Mouse (Mus musculus): ENCODE measurements around the gene Gkap1.

Gene Gkap1

DNA sequence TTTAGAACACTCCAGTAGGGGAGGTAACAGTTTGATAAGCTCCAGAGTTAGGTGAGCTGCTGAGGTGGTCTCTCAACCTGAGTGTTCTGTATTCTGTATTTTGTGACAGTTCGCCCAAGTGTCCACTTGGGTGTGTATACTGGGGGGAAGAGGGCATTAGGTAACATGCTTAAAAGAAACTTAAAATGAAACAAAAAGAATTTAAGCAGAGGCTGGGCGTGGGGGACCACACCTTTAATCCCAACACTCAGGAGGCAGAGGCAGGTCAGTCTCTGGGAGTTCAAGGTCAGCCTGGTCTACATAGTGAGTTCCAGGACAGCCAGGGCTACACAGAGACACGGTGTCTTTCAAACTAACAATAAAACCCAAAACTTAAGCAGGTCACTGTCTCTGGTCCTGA, 5.0 kb upstream of the Gkap1 start:
- CTCF ChIA-PET = interaction anchor here in 3 of 4 experiments (0.8 to 2.6 kb wide), 5 partner anchors 8 to 309 kb away, joined by 3 to 6 read pairs (median 3); no protein-coding TSS in a partner anchor

DNA sequence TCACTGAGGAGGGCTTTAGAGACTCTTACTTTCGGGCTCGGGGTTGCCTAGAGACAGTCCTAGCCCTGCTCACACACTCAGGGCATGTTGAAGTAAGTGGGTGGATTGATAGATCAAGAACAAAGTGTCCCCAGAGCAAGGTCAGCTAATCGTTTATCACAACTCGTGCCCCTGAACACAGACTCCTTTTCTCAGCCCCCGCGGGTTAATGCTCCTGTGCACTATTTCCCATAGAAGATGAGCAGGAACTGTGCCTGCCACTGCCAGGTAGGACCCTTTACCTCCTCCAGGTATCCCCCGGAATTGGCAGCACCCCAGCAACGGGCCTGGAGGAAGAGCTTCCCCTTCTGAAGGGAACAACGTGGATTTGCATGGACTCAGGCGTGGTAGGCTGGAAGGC, 757 bp upstream of the Gkap1 start:
- CTCF ChIA-PET = interaction anchor here in 2 of 4 experiments (0.7 to 3.0 kb wide), 3 partner anchors 12 to 180 kb away, joined by 3 to 12 read pairs (median 3); no protein-coding TSS in a partner anchor
- POLR2A ChIA-PET = interaction anchor here in 3 of 4 experiments (0.7 to 2.1 kb wide), 15 partner anchors 9 to 335 kb away, joined by 3 to 9 read pairs (median 3); partner anchors contain the start of genes 2210016F16Rik (in 1 of the 3) and Hnrnpa0 (in 1 of the 3)

More for the DNA sequence above, 5.0 kb upstream of the Gkap1 start:
- POLR2A ChIA-PET = interaction anchor here in 3 of 4 experiments (0.6 to 1.3 kb wide), 8 partner anchors 8 to 330 kb away, joined by 3 to 4 read pairs (median 3); partner anchors contain the start of genes 2210016F16Rik (in 1 of the 3) and Slc28a3 (in 1 of the 3)

DNA sequence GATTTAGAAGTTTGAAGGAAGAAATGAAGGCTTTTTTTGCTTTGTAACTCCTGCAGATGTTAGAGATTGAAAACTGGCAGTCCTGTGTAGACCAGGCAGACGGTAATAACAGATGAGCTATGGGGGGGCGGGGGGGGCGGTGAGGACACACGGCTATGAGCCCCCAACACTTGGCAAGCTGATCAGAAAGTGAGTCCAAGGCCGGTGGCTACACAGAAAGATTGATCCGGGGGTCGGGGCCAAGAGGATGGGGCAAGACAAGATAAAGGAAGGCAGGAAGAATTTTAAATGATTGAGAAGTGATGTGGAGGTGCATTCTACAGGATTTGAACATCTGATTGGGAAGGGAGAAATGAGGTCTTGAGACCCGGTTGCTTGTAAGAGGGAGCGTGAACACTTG, 423 bp downstream of the Gkap1 start:
- CTCF ChIA-PET = interaction anchor here in 3 of 4 experiments (0.9 to 3.0 kb wide), 3 partner anchors 13 to 22 kb away, joined by 3 to 12 read pairs (median 3); no protein-coding TSS in a partner anchor
- POLR2A ChIA-PET = interaction anchor here in 3 of 4 experiments (0.9 to 2.1 kb wide), 13 partner anchors 9 to 129 kb away, joined by 3 to 9 read pairs (median 3); no protein-coding TSS in a partner anchor

DNA sequence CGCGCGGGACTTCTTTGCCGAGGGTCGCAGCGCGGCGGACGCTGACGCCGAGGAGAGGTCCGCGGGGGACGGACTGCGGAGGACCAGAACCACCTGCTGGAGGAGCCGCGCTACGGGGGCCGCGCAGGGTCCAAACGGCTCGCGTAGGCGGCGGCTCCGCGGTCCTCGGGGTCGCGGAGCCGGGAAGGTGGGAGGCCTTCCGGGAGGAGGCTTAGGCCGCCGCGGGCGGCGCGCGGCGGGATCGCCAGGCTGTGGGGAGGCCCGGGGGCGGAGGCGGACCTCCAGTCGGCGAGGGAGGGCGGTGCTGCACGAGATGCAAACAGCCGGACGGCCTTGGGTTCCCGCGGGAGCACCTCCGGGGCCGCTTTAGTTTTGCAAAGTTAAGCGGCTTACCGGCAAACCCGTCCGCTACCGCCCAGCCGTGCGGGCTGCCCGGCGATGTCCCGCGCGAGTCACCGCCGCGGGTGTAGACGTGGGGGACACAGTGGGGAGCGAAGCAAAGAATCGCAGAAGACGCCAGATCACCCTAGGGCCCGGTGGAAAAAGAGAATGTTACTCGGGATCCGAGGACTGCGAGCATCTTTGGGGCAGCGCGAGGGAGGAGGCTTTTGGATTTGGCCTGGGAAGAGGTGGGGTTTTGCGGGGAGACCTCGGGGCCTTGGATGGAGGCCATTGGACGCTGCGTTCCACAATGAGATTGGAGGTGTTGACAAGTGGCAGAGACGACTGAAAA, 1.1 kb downstream of the Gkap1 start:
- CTCF ChIA-PET = interaction anchor here in 1 of 4 experiments (1.7 kb wide), 1 partner anchor 21 kb away, joined by 6 read pairs; no protein-coding TSS in a partner anchor

DNA sequence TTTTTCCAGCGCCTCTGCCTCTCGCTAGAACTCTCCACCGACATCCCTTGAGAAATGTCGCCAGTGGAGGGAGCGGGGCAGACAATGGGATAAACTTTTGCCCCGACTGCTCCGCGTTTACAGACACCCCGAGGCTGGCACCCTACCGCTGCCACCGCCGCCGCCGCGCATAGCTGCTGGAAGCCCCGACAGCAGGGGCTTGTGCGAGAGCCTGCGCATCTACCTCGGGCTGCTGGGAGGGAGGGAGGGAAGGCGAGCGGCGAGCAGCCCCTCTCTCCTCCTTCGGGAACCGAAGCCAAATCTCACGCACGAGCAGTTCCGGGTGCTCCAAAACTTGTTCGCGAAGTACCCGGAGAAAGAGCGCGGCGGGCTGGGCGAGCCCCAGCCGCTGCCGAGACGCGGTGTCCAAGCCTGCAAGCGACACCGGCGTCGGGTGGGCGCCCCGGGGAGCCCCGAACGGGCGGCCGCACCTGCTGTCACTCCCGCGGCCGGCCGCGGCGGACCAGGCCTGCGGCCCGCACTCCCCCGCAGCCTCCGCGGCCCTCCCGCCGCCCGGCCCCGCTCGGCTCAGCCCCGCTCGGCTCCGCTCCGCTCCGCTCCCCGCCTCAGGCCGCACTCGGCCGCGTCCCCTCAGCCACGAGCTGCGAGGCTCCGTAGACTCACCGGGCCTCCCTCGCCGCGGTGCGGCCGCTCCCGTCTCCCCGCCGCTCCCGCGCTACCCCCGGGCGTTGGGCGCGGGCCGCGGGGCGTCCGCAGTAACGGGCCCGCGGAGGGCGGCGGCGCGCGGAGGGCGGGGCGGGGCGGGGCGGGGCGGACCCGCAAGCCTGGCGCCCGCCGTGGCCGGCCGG, 1.9 kb downstream of the Gkap1 start:
- ChIA-PET CTCF (interaction anchor here in 2 of 4 experiments (0.6 to 1.7 kb wide), 3 partner anchors 15 to 1216 kb away, joined by 3 to 10 read pairs (median 6); no protein-coding TSS in a partner anchor), POLR2A (interaction anchor here in 2 of 4 experiments (0.7 to 2.5 kb wide), 14 partner anchors 8 to 145 kb away, joined by 3 to 9 read pairs (median 3); partner anchors contain the start of genes 2210016F16Rik (in 1 of the 2), Hnrnpa0 (in 1 of the 2) and Ubqln1 (in 1 of the 2))

More for the DNA sequence above, 1.1 kb downstream of the Gkap1 start:
- POLR2A ChIA-PET = interaction anchor here in 1 of 4 experiments (1.0 kb wide), 2 partner anchors 14 to 58 kb away, joined by 3 read pairs; partner anchors contain the start of gene Ubqln1

DNA sequence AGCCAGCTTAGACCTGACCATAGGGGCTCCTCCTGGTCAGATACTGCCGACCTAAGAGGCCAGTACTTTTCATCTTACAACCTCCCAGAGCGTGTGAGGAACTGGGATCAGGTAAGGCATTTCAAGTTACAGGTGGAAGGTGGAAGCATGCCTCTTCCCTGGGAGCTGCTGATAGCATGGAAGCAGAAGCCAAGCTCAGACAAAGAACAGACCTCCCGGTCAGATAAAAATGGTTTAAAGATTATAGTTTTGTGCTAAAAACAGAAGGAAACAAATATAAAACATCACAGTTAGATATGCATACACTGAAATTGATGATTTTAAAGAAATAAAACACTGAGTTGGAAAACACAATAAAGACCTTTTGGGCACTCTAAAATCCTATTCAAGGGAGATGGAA, 8.6 kb downstream of the Gkap1 start:
- CTCF ChIA-PET = interaction anchor here in 1 of 4 experiments (1.5 kb wide), 1 partner anchor 13 kb away, joined by 5 read pairs; no protein-coding TSS in a partner anchor
- POLR2A ChIA-PET = interaction anchor here in 3 of 4 experiments (0.6 to 1.2 kb wide), 6 partner anchors 8 to 338 kb away, joined by 3 read pairs; partner anchors contain the start of gene Gkap1 (in 1 of the 3)

DNA sequence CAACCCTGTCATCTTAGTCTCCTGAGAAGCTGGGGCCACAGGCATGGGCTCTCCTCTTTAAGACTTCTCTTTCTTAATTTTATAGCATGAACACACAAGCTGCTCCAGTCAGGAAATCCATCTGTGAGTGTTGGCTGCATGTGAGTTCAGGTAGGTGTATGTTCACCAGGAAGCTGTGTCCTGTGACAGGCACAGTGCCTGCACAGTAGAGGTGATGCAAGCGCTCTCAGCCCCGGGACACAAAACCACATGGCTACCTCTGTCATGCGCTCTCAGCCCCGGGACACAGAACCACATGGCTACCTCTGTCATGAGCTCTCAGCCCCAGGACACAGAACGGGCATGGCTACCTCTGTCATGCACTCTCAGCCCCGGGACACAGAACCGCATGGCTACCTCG, 12.0 kb downstream of the Gkap1 start:
- CTCF ChIA-PET = interaction anchor here in 1 of 4 experiments (0.7 to 2.0 kb wide), 3 partner anchors 10 to 24 kb away, joined by 3 to 7 read pairs (median 3); no protein-coding TSS in a partner anchor
- POLR2A ChIA-PET = interaction anchor here (0.6 to 2.0 kb wide), 12 partner anchors 8 to 196 kb away, joined by 3 to 6 read pairs (median 4); partner anchors contain the start of gene Gkap1 (in 2 of the 4)

DNA sequence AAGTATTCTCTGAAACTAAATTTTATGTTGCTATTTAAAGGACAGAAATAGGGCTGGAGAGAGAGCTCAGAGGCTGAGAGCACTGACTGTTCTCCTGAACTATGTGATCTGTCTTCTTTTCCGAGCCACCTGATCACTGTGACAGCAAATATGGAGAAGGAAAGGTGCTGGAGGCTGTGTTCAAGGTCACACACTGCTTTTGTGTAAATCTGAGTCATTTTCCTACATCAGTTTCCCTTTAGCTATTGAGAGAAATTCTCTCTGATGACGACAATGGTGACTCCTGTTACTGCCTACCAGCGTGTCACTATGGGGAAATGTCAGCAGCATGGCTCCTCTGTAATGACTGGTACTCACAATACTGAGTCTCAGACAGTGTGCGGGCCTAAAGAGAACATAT, 13.8 kb downstream of the Gkap1 start:
- CTCF ChIA-PET = no interaction called here

DNA sequence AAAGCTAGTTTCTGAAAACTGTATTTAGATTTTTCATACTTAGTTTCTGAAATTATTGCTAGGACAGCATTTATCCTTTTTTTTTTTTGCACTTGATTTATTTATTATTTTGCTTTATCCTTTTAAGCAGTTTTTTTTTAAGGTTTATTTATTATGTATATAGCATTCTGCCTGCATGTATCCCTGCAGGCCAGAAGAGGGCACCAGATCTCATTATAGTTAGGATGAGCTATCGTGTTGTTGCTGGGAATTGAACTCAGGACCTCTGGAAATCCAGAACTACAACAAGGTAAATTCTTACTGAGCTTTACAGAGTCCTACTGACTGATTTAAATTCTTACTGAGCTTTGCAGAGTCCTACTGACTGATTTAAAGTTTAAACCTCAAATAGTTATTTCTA, 22.2 kb downstream of the Gkap1 start:
- CTCF ChIA-PET = interaction anchor here (0.6 to 2.5 kb wide), 33 partner anchors 10 to 1795 kb away, joined by 3 to 23 read pairs (median 4); partner anchors contain the start of genes Gkap1 (in 1 of the 4) and Hnrnpa0 (in 1 of the 4)
- POLR2A ChIA-PET = interaction anchor here (0.6 to 1.5 kb wide), 13 partner anchors 9 to 1419 kb away, joined by 3 to 8 read pairs (median 3); no protein-coding TSS in a partner anchor

More for the DNA sequence above, 13.8 kb downstream of the Gkap1 start:
- POLR2A ChIA-PET = no interaction called here

DNA sequence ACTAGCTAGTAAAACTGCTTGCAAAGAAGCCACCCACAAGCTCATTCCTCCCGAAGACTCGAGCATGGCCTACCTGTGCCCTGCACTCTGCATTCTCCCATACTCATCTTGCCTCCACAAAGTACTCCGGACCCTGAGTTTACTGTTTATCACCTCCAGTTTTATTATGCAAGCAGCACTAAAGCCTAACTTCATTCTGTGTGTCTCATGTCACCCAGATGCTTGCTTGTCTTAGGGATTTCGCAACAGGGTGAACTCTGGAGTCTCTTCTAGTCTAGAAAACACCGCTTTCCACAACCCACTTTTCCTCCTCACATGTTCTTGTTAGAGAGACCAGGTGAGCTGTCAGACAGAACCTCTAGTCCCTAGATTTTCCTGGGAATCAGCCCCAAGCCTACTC, 26.5 kb downstream of the Gkap1 start:
- ChIA-PET CTCF (no interaction called here), POLR2A (no interaction called here)

DNA sequence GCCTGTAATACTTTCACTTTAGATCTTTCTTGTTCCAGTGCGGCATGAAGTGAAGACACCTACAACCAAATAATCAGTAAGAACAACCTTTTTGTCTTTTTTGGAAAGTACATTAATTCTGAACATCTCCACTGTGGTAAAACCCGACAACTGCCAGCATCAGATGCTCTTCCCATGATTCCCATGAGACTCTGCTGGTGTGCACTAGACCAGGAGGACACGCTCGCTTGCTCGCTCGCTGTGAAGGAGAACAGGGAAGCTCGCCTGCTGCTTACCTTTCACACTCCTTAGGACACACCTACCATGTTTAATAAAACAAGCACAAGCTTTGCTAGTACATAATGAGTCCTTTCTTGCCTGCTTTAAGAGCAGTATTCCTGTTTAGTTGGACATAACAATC, 39.0 kb downstream of the Gkap1 start:
- ChIA-PET CTCF (no interaction called here), POLR2A (no interaction called here)

DNA sequence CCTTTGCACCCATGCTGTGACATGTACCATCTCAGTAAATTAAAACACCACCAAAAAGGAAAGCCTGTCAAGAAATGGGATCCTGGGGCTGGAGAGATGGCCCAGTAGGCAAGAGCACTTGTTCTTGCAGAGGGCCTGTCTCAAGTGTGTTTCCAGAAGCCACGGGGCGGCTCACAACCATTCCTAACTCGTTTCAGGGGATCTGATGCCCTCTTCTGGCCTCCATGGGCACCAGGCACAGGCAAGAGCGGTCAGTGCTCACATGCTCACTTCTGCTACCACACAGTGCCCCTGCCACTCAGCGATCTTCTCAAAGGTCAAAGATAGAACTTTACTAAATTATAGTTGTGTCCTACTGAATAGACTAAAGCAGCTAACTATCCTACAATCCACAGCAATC, 42.9 kb downstream of the Gkap1 start:
- ChIA-PET POLR2A (interaction anchor here in 2 of 4 experiments (1.0 to 1.2 kb wide), 2 partner anchors 16 to 104 kb away, joined by 4 read pairs; partner anchors contain the start of gene Hnrnpa0 (in 1 of the 2)), CTCF (interaction anchor here in 2 of 4 experiments (0.9 to 1.2 kb wide), 3 partner anchors 42 to 83 kb away, joined by 3 read pairs; no protein-coding TSS in a partner anchor)

DNA sequence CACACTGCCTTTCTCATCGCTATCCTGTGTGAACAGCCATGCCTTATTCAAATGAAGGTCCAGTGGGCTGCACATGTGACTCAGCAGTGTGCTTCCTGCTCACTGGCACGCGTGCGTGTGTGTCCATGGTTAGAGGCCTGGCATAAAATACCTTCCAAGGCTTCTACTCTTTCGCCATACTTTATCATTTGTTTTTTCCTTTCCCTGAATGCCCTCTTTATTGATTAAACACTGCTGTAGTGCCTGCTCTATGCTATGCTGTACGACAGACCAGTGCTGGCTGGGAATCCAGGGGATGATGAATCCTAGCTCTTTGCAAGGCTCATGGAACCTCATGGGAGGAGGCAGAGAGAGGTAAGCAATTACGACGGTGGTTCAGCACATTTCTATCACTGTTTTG, 43.4 kb downstream of the Gkap1 start:
- POLR2A ChIA-PET = interaction anchor here in 3 of 4 experiments (0.6 to 1.2 kb wide), 4 partner anchors 16 to 104 kb away, joined by 3 to 4 read pairs (median 4); partner anchors contain the start of gene Hnrnpa0 (in 1 of the 3)

DNA sequence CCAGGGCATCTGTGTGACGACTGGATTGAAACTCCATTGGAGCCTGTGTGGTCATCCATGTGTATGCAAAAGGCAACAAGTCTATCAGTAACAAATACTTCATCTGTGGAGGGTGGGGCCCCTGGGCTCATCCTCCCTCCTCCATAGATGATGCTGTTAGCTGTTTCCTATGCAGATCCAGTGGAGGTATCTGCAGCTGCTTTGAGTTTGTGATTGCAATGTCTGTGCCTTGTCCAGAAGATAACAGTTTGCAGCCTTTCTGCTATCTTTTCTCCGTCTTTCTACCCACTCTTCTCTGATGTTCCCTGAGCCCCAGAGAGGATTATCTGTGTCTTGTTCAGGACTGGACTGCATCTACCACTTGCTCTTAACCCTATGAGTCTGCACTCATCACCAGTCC, 46.9 kb downstream of the Gkap1 start:
- CTCF ChIA-PET = interaction anchor here in 1 of 4 experiments (0.7 kb wide), 1 partner anchor 35 kb away, joined by 3 read pairs; no protein-coding TSS in a partner anchor

More for the DNA sequence above, 43.4 kb downstream of the Gkap1 start:
- CTCF ChIA-PET = interaction anchor here in 2 of 4 experiments (0.9 to 1.2 kb wide), 3 partner anchors 42 to 83 kb away, joined by 3 read pairs; no protein-coding TSS in a partner anchor

DNA sequence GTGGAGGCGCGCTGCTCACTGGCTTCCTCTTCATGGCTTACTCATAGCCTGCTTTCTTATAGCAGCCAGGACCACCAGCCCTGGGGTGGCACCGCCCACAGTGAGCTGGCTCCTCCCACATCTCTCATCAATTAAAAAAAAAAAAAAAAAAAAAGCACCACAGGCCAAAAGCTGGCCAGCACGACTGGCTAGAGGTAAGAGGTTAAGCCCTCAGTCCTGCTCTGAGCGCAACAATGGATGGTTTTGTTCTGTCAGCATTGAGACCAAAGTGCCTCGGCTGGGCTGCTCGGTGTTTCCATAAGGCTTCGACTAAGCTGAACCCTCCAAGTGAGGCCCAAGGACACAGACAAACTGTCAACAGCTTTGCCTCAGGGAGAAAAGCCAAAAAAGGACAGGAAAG, 49.8 kb downstream of the Gkap1 start:
- CTCF ChIA-PET = interaction anchor here in 2 of 4 experiments (0.6 to 1.1 kb wide), 5 partner anchors 12 to 875 kb away, joined by 3 to 9 read pairs (median 3); no protein-coding TSS in a partner anchor
- POLR2A ChIA-PET = interaction anchor here in 3 of 4 experiments (0.6 to 2.6 kb wide), 11 partner anchors 10 to 703 kb away, joined by 3 to 21 read pairs (median 3); partner anchors contain the start of genes Ubqln1 (in 2 of the 3) and Hnrnpa0 (in 1 of the 3)

More for the DNA sequence above, 46.9 kb downstream of the Gkap1 start:
- POLR2A ChIA-PET = interaction anchor here in 1 of 4 experiments (1.4 kb wide), 1 partner anchor 100 kb away, joined by 3 read pairs; no protein-coding TSS in a partner anchor

DNA sequence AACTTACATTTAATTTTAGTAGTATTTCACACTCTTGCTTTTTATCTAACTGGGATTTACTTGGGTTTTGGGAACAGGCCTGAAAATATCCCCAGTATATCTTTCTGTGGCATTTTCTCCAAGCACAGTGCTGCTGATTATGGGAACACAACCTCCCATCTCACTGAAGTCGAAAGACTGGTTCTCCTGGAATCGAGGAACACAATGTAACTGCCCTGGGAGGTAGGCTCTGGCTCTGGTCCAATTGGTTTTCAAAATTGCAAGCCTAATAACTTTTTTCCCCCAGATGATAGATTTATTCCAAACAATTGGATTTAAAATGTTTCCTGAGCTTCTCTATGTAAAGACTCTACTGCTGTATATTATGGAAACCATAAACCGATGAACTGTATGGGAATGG, 55.3 kb downstream of the Gkap1 start:
- ChIA-PET CTCF (interaction anchor here in 1 of 4 experiments (0.6 kb wide), 1 partner anchor 74 kb away, joined by 6 read pairs; no protein-coding TSS in a partner anchor), POLR2A (interaction anchor here in 3 of 4 experiments (0.6 to 0.7 kb wide), 3 partner anchors 122 to 285 kb away, joined by 3 to 6 read pairs (median 3); no protein-coding TSS in a partner anchor)

DNA sequence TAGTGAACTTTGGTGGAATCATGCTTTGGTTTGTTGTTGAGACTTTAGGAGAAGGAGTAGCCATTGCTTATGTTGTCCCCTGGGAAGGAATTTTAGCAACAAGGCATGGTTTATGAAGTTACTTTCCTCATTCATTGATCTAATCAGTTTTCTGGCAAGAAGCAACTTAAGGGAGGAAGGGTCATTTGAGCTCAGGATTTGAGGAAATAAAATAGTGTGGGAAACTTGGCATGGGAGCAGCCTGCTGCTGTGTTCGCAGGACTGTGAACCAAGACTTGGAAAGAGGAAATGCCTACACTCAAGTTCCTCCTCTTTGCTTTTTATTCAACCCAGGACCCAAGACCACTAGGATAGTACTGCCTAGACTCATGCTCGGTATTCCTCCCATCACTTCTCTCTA, 58.0 kb downstream of the Gkap1 start:
- ChIA-PET POLR2A (interaction anchor here in 3 of 4 experiments (0.8 to 4.1 kb wide), 7 partner anchors 8 to 328 kb away, joined by 3 to 18 read pairs (median 3); no protein-coding TSS in a partner anchor), CTCF (no interaction called here)
